Mouse (Mus musculus) large intestine, adult 2 months (tissue): ENCODE measurements around the gene Pdcd6ip. TPM values are rescaled to one million over a fixed set of nuclear protein-coding genes. Genes with fewer than 3 reads are reported as not detected.

Experiments used
- DNase-seq: peaks from one replicate; pipeline ENCODE4 v3.0.0-alpha.2; 2012; ENCODE audit warnings: low read depth, low spot score
- WGBS: fragments of 180-500 bp; shearing (Covaris S2); methylation state at CpG from one replicate; pipeline ENCODE4 v1.1.7; 2018; 5-methylcytosine and 5-hydroxymethylcytosine counted together
- polyA plus RNA-seq: library from polyadenylated mRNA; depleted of rRNA; stranded (reverse); fragments of >200 nt; gene quantifications from 2 replicates; pipeline ENCODE4 v1.2.3, GENCODE M21; 2012; rRNA removed

The Pdcd6ip gene
- polyA plus RNA-seq, 1 experiment: 70.4 TPM

DNA sequence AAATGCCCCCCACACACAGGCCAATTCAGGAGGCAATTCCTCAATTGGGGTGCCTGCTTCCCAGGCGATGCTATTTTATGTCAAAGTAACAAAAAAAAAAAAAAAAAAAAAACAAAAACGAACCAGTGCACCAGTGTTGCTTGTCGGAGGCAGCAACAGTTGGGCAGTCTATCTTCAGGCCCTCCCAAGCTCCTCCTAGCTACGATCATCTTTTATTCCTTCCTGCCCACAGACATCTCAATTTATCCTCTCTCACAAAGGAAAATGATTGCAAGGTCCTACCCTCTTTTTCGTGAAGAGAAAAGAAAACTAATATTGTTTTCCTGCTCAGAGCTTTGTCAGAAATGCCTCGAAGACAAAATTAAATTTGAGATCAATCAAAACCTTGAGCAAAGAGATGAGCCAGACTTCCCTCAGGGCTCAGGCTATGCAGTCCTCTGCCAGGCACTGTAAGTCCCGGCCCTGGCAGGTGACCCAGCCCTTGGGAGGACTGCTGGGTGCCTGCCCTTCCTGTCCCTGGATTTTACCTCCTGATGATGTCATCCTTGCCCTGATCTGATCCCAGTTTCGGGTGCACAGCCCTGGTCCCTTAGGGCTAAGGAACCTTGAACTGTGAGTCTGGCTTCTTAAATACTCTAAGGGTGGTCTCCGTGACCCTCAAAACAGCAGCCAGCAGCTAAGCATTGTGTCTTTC lies 75.6 kb downstream of the Pdcd6ip start:
- WGBS: 69% methylated on average over 9 of the region's 9 CpGs
- DNase-seq: no peak

DNA sequence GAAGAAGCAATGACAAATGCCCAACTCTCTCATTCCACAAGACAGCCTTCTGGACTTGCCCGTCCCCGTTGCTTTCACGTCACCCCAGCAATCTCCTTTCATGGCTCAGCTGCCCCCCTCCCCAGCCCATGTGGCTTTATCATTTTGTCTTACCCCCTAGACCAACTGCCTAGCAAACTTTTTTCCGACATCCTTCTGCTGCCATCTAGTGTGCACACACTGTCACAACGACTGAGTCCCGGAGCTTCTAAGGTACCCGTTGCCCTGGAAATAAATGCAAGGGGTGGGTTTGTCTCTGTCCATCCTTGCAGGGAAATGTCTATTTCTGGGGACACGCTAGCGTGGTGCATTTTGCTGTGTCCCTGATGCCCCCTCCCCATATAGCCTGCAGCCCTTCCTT lies 78.4 kb downstream of the Pdcd6ip start:
- no peak for DNase-seq
- 9% methylated on average over 9 of the region's 9 CpGs for WGBS

DNA sequence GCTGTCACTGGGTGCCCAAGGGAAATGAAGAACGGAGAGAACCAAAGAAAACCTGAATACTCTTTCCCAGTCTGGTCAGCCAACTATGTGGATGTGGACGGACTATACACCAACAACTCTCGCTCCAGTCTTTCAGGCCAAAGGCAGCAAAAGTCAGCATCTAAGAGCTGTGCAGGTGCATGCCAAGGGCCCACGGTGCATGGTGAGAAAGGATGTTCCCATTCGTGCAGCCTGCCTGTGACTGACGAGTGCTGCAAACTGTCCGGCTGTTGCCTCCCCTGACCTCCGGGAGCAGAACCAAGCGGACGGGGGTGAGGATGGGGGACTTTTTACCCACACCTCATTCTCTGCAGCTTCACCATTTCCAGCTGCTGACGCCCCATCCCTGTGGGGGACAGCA lies 78.9 kb downstream of the Pdcd6ip start:
- 88% methylated on average over 11 of the region's 11 CpGs for WGBS

DNA sequence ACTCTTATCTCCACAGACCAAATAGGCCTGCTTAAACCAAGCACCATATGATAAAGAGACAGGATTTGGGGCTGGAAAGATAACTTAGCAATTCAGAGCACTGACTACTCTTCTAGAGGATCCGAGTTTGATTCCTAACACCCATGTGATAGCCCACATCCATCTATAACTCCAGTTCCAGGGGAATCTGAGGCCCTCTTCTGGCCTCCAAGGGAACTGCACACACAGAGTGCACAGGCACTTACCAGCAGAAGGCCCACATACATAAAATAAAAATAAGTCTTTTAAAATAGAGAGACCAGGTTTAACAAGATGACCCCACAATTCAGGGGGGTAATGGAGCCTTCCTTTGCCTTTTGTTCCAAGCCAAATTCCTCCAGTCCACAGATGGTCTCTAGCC lies 79.3 kb downstream of the Pdcd6ip start:
- 87% methylated on average over 1 of the region's 1 CpGs for WGBS
- DNase-seq: no peak

More for the DNA sequence above, 78.9 kb downstream of the Pdcd6ip start:
- DNase-seq: no peak

DNA sequence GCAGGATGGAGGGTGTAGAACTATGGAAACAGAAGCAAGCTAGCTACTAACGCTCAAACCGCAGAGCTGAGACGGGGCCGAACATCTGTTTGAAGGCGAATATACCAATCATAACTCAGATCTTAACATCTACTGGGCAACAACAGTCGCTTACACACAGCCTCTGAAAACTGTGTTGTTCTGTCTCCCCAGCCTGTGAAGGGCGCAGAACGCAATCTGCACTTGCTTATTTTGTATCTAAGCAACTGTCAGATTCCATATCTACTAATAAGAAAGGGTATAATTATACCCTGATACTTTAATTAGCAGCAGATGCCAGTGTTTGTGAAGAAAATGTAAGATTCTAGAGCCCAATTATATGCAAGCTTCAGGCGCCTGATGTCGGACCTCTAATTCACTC lies 81.3 kb downstream of the Pdcd6ip start:
- no peak for DNase-seq
- 91% methylated on average over 10 of the region's 10 CpGs for WGBS

DNA sequence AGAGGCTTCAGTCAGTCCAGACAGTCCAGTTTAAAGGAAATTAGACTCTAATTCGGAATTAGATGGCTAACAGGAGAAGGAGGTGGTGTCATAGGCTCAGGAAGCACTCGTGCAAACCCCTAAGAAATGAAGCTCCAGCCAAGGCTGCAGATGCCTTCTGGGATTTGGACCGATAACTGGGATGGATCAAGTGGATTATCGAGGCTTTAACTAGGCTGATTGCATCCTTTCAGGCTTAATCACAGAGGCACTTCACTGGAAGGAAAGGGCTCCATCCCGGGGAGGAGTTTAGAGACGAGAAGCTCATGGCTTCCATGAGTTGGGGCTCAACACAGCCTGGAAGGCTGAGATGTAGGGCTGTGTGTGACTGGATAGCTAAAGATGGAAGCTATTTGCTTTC lies 84.0 kb downstream of the Pdcd6ip start:
- DNase-seq: no peak
- 67% methylated on average over 6 of the region's 6 CpGs for WGBS

DNA sequence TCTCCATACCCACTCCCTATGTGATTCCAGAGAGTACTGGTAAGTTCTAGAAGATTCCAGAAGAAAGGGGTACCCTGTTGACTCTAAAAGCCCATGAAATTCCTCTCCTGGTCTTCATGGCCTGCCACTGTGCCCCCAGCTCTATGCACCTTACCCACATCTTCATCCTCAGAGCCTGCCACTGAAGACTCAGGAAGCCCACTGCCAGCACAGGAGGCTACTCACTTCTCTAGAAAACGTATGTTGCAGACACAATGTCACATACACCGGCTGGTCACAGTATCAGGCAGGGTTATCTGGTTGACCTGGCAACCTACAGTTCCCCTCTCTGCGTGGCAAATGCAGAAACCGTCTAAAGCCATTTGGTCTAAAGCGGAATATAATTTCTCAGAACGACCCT lies 91.0 kb downstream of the Pdcd6ip start:
- DNase-seq: no peak
- 85% methylated on average over 6 of the region's 6 CpGs for WGBS

DNA sequence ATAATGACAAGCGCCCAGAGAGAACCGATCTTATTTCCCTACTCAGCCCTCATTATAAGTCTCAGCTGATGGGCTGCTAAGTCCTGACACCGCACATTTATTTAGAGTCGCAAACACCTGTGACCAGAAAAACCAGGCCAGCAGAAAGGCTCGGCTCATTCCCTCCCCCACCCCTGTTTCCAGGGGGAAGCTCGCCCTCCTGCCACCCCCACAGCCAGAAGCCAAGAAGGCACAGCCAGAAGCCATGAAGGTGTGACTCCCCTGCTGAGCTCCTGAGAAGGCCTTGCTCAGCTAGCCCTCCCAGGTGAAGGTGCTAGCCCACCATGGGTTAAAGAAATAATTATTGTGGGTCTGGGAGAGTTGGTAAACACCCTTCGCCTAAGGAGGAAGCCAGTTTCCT lies 97.3 kb downstream of the Pdcd6ip start:
- 39% methylated on average over 7 of the region's 7 CpGs for WGBS
- DNase-seq: no peak

DNA sequence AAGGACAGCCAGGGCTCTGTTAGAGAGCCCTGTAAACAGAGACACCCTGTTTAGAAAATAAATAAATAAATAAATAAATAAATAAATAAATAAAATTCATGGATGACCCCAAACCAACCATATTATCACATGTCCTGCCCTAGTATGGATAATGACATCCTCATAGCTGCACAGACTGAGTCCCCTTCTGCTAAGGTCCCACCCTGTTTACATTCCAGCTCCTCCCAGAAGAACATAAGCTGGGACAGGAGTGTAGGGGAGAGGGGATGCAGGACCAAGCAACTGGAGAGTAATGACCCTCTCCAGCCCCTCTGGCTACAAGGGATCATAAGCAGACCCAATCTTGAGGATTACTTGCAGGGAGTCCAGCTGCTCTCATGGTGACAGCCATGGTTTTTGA lies 105.9 kb downstream of the Pdcd6ip start:
- DNase-seq: no peak

Other genes with a start within 250 kb of the Pdcd6ip start
- gene Clasp2, start 33.2 kb upstream of the Pdcd6ip start, polyA plus RNA-seq: 3.5 and 5.5 TPM in 2 replicates
- gene Ubp1, start 222.7 kb upstream of the Pdcd6ip start, polyA plus RNA-seq: 41.6 and 46.8 TPM in 2 replicates